Mouse (Mus musculus) right cerebral cortex, adult 18-20 months (tissue): ENCODE measurements around the gene St8sia1.
A peak's percentile ranks its signal among the peaks of the same experiment; 100 is the strongest.

Source experiments
- DNase-seq: peaks from one replicate; pipeline ENCODE4 v3.0.0; 2022; ENCODE audit warnings: mixed read lengths

The St8sia1 gene

GRCm38 (mm10) chr6:142941596-142942381, 22.5 kb downstream of the St8sia1 start:
- DNase-seq, result no peak

- peak; percentile 61 for DNase-seq
These were observed 23.2 kb downstream of the St8sia1 start for GRCm38 (mm10) chr6:142941078-142941477.

GRCm38 (mm10) chr6:142938549-142939345, 25.5 kb downstream of the St8sia1 start:
- DNase-seq, result no peak

GRCm38 (mm10) chr6:142938074-142938473, 26.2 kb downstream of the St8sia1 start:
- DNase-seq, result no peak

- no peak for DNase-seq
These were observed 31.7 kb downstream of the St8sia1 start for GRCm38 (mm10) chr6:142932582-142932981.

- no peak for DNase-seq
These were observed 32.1 kb downstream of the St8sia1 start for GRCm38 (mm10) chr6:142932144-142932543.

- DNase-seq, result peak; percentile 25
These were observed 35.5 kb downstream of the St8sia1 start for GRCm38 (mm10) chr6:142928551-142929309.

- no peak for DNase-seq
These were observed 37.2 kb downstream of the St8sia1 start for GRCm38 (mm10) chr6:142926901-142927605.

GRCm38 (mm10) chr6:142925921-142926320, 38.3 kb downstream of the St8sia1 start:
- no peak for DNase-seq

GRCm38 (mm10) chr6:142925374-142925773, 38.9 kb downstream of the St8sia1 start:
- no peak for DNase-seq

GRCm38 (mm10) chr6:142920901-142921300, 43.4 kb downstream of the St8sia1 start:
- DNase-seq, result no peak

- no peak for DNase-seq
These were observed 45.6 kb downstream of the St8sia1 start for GRCm38 (mm10) chr6:142918691-142919090.

- no peak for DNase-seq
These were observed 46.8 kb downstream of the St8sia1 start for GRCm38 (mm10) chr6:142917471-142917901.

- DNase-seq, result no peak
These were observed 47.8 kb downstream of the St8sia1 start for GRCm38 (mm10) chr6:142916271-142916941.

GRCm38 (mm10) chr6:142915464-142915863, 48.8 kb downstream of the St8sia1 start:
- no peak for DNase-seq

GRCm38 (mm10) chr6:142914676-142915075, 49.6 kb downstream of the St8sia1 start:
- DNase-seq, result no peak

- DNase-seq, result no peak
These were observed 53.0 kb downstream of the St8sia1 start for GRCm38 (mm10) chr6:142911263-142911662.

GRCm38 (mm10) chr6:142910721-142911120, 53.5 kb downstream of the St8sia1 start:
- no peak for DNase-seq

GRCm38 (mm10) chr6:142909771-142910105, 54.5 kb downstream of the St8sia1 start:
- no peak for DNase-seq

- no peak for DNase-seq
These were observed 55.1 kb downstream of the St8sia1 start for GRCm38 (mm10) chr6:142908911-142909770.

GRCm38 (mm10) chr6:142908412-142908811, 55.8 kb downstream of the St8sia1 start:
- DNase-seq, result no peak
